Mouse (Mus musculus): ENCODE results near the gene Gpc6. TPM values are rescaled to one million over a fixed set of nuclear protein-coding genes. Genes with fewer than 3 reads are reported as not detected.

Gene Gpc6
- total RNA-seq, 4 experiments from 2014 or later, result 12.5 to 15.9 (median 15.6) TPM

GRCm38 (mm10) chr14:117055134-117055533 is 130.0 kb downstream of the Gpc6 start:
- DNase-seq (ENCODE audit: low spot score in 2 of 2), result no peak

- no peak for DNase-seq (ENCODE audit: low spot score in 2 of 2)
These were observed 136.0 kb downstream of the Gpc6 start for GRCm38 (mm10) chr14:117061078-117061477.

- DNase-seq (ENCODE audit: low spot score in 2 of 2), result no peak
These were observed 136.4 kb downstream of the Gpc6 start for GRCm38 (mm10) chr14:117061527-117061926.

- no peak for DNase-seq (ENCODE audit: low spot score in 2 of 2)
These were observed 143.1 kb downstream of the Gpc6 start for GRCm38 (mm10) chr14:117068179-117068578.

GRCm38 (mm10) chr14:117070470-117071085 is 145.5 kb downstream of the Gpc6 start:
- no peak for DNase-seq (ENCODE audit: low spot score in 2 of 2)

DNA sequence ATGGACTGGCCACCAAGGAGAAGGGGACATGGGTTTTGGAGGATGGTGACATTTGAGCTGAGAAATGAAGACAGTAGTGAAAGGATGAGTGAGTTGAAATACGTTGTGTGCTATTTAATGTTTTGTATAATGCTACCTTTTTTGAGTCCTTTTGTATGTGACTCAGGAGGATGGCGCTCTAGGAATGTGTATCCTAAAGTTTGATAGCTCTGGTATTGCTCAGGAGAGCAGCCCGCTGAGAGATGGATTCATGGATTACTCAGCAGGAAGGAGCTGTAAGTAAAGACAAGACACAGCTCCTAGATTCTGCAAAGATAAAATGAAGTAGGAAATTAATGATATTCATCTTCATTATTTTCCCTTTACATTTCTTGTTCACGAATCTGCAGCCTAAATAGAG is 168.5 kb downstream of the Gpc6 start:
- no peak for DNase-seq (ENCODE audit: low spot score in 2 of 2)

DNA sequence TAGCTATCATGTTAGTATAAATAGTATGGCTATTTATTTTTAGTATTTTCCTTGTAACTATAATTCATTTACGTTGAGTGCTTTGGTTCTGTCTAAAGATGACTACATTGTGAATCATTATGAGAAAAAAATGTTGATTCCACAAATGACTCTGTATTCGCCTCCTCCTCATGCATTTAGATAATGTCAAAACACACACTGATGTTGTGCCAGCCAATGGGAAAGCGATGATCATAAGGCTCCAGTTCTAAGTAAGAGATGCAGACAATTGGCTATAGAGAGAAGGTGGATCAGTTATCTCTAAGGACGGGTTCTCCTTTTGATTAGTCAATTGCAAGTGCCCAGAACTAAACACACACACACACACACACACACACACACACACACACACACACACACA is 181.8 kb downstream of the Gpc6 start:
- DNase-seq (ENCODE audit: low spot score in 2 of 2), result peak in 1 of 2 experiments; percentile 17

DNA sequence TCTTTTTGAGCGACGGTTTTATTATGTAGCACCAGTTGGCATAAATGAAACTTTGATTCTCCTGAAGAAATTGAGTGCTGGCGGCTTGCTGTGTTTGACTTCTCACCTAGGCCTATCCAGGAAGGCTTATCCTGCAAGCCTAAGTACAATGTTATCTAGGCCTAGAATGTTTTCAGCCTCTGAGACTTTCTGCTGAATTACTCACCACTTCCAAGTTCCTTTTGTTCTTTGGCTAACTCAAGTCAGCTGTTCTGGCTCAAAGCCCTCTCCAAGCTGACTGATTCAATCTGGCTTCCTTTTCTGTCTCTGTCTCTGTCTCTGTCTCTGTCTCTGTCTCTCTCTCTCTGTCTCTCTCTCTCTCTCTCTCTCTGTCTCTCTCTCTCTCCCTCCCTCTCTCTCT is 188.0 kb downstream of the Gpc6 start:
- DNase-seq (ENCODE audit: low spot score in 2 of 2), result no peak

DNA sequence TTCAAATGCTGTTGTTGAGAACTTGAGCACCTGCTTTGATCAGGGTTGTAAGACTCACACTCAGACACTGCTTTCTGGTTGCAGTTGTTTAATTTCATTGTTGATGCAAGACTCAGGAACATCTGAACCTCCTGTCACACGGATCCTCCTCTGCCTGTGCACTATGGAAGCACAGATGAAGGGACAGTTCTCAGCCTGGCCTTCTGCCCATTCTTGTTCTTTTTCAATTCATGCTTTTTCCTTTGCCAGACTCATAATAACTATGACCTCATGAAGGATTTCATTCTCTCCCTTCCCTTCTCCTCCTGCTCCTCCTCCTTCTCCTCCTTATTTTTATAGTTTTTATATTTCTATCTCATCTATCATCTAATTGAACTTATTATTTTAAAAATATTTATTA is 196.9 kb downstream of the Gpc6 start:
- DNase-seq (ENCODE audit: low spot score in 2 of 2), result no peak

GRCm38 (mm10) chr14:117130334-117130733 is 205.2 kb downstream of the Gpc6 start:
- DNase-seq (ENCODE audit: low spot score in 2 of 2), result no peak

GRCm38 (mm10) chr14:117131324-117131723 is 206.2 kb downstream of the Gpc6 start:
- no peak for DNase-seq (ENCODE audit: low spot score in 2 of 2)

DNA sequence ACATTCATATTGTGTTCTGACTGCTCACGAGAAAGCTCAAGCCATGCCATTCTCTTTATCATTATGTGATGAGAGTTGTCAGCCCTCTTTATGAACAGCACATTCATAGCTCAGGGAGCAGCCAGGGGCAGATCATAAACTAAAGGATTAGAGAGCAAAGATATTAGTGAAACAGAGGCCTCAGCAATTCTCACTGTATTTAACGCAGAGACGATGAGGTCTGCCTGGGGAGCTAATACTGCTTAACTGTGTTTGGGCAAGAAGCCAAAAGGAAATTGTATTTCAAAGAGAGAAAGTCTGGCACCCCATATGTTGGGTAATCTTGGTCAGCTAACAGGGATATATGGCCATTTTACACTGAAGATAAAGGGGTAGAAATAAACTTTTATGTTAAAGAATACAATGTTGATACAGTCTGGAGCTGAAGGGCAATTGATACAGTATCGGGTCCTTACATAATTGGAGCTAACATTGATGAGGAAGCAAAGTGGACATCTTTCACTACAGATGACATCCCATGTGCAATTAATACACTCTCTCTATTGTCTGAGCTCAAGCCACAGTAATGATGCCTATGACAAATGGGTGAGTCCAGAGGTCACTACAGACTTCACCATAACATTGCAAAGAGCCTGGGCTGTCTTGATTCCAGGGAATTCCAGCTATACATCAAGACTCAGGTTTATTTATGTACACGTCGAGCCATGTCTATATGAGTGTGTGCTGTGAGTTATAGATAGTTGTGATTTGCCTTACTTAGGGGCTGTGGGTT is 216.1 kb downstream of the Gpc6 start:
- DNase-seq (ENCODE audit: low spot score in 2 of 2), result no peak

- peak in 1 of 2 experiments; percentile 18 for DNase-seq (ENCODE audit: low spot score in 2 of 2)
These were observed 221.0 kb downstream of the Gpc6 start for GRCm38 (mm10) chr14:117146089-117146488.

GRCm38 (mm10) chr14:117146665-117147064 is 221.6 kb downstream of the Gpc6 start:
- DNase-seq (ENCODE audit: low spot score in 2 of 2), result no peak

DNA sequence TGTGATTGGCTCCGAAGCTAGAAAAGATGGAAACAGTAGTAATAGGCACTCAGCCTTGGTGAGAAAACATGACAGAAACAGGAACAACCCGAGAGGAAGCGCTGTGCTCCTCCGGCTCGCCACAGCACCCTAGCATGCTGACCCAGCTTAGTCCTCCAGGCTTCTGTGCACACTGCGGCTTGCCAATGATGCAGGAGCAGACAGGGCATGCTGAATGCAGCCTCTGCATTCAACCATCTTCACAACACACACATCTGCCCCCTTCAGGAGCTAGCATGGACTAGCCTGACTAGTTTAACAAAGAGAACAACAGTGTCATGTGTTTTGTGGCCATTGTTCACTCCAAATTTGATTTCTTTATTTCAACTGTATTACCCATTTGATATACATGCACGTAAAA is 226.5 kb downstream of the Gpc6 start:
- no peak for DNase-seq (ENCODE audit: low spot score in 2 of 2)

- no peak for DNase-seq (ENCODE audit: low spot score in 2 of 2)
These were observed 230.9 kb downstream of the Gpc6 start for GRCm38 (mm10) chr14:117155884-117156465.

DNA sequence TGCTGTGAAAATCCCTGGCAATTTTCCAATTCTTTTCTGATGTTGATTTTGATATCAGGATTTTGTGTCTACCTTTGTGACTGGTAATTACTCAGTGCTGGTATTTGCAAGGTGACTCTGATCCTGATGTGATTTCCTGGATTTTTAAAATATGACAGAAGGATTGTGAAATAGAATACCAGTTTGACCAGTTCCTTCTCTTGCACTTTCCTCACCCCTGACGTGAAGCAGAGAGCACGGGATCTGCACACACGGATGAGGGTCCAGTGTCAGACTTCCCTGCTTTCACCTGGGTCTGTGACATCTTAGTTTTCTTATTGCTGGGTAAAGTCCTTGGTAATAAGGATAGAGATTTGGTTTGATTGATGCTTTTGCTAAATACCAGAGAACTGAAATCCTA is 232.3 kb downstream of the Gpc6 start:
- no peak for DNase-seq (ENCODE audit: low spot score in 2 of 2)

DNA sequence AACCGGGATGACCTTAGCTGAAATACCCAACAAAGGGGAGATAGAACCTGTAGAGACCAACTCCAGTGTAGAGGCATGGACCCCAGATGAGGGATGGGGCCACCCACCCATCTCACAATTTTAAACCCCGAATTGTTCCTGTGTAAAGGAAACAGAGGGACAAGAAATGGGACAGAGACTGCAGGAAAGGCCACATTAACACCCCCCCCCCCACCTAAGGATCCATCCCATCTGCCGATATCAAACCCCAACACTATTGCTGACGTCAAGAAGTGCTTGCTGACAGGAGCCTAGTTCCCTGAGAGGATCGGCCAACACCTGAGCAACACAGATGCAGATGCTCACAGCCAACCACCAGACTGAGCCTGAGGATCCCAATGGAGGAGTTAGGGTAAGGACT is 241.2 kb downstream of the Gpc6 start:
- no peak for DNase-seq (ENCODE audit: low spot score in 2 of 2)

DNA sequence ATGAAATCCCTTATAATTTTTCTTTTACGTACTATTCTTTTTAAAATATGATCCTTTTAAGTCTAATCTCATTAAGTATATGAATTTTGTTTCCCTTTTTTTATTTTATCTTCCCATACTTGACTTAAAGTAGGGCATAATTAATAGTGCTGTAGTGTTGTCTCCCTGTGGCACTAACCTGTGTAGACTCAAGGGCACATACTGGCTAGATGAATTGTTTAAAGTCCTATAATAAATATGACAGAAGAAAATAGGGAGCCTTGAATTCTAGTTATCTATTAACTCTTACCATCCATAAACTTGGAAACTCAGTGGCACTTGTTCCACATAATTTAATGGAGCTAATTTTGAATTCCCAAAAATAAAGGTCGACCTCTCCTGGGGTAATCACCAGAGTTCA is 268.2 kb downstream of the Gpc6 start:
- DNase-seq (ENCODE audit: low spot score in 2 of 2), result no peak

- no peak for DNase-seq (ENCODE audit: low spot score in 2 of 2)
These were observed 276.9 kb downstream of the Gpc6 start for GRCm38 (mm10) chr14:117202012-117202411.

GRCm38 (mm10) chr14:117203960-117204359 is 278.8 kb downstream of the Gpc6 start:
- DNase-seq (ENCODE audit: low spot score in 2 of 2), result no peak

DNA sequence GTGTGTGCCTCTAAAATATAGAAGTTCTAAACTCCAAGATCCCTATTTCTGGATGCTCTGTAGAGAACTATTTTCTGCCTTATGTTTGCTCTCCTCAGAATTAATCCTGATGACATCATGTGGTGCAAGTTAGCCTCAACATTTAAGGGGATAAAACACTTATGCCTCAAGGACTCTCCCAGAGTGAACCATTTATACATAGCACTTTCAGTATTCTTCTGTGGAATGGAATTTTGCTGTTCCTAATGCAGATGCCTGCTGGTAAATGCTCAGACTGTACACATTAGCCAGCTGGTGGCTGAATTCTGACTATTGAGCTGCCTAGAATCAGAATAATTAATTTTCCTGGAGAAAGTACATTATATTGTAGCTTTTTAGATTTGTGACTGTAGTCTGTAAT is 289.3 kb downstream of the Gpc6 start:
- DNase-seq (ENCODE audit: low spot score in 2 of 2), result no peak

- no peak for DNase-seq (ENCODE audit: low spot score in 2 of 2)
These were observed 301.8 kb downstream of the Gpc6 start for GRCm38 (mm10) chr14:117226920-117227319.
